Mouse (Mus musculus) right cerebral cortex, postnatal 36 days (tissue): ENCODE measurements around the gene Col6a1.

Experiments
- DNase-seq, 2 experiments: peaks; one replicate each; pipeline ENCODE4 v3.0.0; 2022; ENCODE audit warnings: low spot score in 2 of 2, mixed read lengths in 1 of 2

Gene Col6a1

DNA sequence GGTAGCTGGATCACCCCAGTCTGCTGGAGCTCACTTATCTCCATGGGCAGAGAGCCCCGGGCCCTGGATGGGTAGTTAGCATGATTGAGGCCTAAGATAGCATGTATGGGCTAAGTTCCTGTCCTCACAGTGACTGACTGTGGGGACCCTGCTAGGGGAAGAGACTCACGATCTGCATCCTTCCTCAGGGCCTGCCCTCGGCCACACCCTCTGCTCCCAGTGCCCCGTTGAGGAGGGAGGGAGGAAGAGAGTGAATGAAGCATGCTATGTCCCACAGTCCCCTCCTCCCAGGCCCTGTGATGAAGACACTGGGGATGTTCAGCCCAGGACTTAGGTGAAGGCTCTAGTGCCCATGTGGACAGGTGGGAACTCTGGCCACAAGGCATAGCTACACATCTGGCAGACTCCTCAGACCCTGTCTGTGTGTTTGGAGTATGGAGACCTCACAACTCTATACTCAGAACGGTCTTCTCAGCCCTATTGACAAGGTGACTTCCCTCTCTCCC is 1.7 kb downstream of the Col6a1 start:
- no peak for DNase-seq

DNA sequence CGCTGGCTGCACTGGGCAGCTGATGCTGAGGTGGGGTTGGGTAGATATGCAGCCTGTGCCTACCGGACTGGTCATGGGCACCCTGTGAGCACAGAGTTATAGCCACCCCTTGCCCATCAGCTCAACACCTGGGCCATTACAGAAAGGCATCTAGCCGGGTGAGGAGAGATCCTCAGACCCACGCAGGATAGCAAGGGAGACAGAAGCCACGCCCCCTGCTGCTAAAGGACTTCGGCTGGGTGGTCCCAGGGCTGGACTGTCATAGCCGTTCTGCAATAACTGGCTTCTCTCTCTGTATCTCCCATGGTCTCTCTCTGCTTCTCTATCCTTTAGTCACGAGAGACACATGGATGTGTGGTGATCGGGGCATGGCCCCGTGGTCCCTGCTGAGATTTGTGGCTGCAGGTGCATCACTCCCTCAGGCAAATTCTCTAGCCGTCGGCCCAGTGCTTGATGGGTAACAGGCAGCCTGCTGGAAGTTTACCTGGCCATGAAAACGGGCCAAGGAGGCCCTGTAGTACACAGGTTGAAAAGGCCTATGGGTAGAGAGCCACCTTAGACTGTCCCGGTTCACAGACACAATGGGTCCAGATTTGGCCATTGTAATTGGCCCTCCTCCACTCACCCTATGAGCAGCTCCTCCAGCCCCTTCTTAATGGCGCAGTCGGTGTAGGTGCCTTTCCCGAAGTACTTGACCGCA is 3.1 kb downstream of the Col6a1 start:
- DNase-seq, result no peak

DNA sequence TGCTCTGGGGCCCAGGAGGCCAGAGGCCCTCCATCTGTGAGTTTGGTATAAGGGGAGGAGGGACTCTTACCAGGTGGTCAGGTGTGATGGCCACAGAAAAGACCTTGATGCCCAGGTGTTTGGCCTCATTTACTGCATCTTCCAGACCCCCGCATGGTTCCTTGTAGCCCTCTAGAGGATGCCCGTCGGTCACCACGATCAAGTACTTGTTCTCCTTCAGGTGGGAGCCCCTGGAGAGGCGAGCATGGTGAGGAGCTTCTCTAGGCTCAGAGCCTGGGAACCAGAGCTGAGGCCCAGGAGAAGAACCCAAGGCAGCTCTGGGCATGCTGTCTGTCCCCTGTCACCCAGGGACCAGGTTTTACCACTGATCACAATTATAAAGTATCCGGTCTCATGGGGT is 4.2 kb downstream of the Col6a1 start:
- no peak for DNase-seq

DNA sequence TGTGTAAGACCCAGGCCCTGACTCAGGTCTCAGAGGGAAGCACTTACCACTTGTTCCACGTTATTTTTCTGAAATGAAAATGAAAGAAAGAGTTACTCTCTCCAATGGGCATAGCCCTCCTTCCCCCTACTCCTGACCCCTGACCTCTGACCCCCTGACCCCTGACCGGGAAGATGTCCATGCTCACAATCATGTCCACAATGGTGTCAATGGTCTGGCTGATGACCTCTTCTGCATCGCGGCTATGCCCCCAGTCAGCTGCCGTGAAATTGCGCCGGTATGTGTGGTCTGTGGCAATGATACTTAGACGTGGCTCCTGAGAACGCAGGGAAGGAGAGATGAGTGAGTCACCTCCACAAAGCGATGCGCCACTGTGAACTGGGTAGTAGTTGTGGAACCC is 4.8 kb downstream of the Col6a1 start:
- no peak for DNase-seq

DNA sequence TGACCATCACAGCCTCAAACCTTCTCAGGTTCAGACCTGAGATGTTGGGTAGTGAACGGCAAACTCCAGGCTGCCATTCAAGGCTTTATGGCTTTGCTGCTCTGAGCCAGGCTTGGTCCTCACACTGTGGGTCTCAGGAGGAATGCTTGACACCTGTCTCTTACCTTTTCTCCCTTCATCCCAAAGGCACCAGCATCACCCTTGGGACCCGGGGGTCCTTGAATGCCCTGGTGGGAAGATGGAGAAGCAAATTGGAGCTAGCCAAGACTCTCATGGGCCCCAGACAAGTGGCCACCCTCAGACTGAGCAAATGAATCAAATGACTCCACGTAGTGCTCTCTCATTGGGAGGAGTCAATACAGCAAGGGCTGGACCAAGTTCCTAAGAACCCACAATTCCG is 8.3 kb downstream of the Col6a1 start:
- no peak for DNase-seq

DNA sequence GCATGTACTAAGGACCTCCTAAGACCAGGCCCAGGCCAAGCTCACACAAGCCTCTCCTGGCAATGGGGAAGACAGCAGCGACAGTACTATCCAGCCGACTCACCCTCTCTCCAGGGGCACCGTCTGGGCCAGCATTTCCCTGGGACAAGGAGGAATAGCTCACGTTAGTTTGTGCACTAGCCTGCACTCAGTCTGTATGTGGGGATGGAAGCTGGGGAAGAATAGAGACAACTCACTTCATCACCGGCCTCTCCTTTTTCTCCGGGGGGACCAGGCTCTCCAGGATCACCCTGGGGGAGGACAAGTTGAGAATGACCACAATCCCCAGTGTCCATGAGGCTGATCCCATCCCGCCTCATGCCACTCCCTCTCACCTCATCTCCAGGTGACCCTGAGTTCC is 8.9 kb downstream of the Col6a1 start:
- no peak for DNase-seq

GRCm38 (mm10) chr10:76714303-76714702 is 11.7 kb downstream of the Col6a1 start:
- DNase-seq, result no peak

GRCm38 (mm10) chr10:76712500-76712899 is 13.5 kb downstream of the Col6a1 start:
- no peak for DNase-seq

DNA sequence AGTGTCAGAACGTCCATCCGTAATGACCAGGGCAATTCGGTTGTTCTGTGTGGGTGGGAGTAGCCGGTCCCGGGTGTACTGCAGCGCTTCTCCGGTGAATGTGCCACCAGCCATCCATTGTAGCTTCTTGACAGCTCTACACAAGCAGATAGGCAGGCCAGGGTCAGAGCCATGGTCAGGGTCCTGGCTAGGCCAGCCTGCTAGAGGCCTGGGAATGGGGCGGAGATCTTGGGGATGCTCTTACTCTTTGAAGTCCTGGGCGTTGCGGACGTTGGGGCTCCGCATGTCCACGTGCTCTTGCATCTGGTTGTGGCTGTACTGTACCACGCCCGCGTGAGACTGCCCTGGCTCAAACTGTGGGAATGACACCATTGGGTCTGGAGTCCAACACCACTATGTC is 14.6 kb downstream of the Col6a1 start:
- DNase-seq, result no peak

DNA sequence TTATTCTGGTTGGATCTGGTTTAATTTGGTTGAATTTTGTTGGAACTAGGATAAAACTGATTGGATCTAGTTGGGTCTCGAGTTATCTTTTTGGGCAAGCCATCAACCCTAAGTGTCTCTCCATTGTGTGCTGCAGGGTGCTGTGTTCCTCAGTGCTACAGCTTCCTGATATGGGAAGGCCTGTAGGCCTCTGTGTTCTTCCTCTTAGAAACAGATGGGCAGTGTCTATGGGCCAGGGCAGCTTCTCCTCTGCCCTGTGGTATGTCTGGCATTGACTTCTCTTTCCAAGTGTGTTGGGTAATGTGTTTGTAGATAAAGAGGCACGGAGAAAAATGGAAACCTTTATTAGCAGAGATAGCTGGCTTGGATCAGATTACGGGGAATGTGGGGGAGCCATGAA is 17.5 kb downstream of the Col6a1 start:
- DNase-seq, result no peak

- DNase-seq, result no peak
Measured at GRCm38 (mm10) chr10:76707584-76707983, 18.4 kb downstream of the Col6a1 start.

DNA sequence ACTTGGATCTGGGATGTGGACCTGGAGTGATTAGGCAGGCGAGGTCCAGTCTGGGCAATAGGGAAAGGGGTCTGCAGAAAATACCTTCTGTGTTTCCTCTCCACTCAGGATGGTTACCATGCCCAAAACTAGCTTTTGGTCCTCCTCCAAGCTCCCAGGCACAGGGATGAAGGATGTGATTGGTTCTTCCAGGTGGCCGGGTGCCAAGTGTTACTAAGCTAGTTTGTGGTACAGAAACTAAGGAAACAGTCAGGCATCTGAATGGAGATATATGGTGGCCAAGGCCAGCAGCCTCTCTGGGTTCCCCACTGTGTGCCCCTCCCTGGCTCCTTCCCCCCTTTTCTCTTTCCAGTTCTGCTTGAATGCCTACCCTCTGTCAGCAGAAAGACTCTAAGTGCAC is 19.0 kb downstream of the Col6a1 start:
- no peak for DNase-seq

DNA sequence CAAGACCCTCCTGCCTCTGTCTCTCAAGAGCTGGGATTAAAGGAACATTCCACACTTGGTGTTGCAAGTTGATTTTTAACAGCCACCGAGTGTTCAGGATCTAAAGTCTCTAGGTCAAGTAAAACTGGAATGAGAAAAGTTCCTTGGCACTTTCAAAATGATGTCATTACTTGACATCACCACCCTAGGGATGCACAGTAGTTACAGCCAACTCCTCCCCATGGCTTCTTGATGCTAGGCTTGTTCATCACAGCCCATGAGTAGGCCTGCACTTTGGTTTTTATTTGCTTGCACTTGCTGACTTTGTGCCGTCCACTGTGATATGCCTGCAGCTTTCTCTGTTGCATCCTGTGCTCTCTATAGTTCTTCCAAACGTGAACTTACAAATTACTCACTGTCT is 21.6 kb downstream of the Col6a1 start:
- no peak for DNase-seq

GRCm38 (mm10) chr10:76701446-76701845 is 24.5 kb downstream of the Col6a1 start:
- no peak for DNase-seq

DNA sequence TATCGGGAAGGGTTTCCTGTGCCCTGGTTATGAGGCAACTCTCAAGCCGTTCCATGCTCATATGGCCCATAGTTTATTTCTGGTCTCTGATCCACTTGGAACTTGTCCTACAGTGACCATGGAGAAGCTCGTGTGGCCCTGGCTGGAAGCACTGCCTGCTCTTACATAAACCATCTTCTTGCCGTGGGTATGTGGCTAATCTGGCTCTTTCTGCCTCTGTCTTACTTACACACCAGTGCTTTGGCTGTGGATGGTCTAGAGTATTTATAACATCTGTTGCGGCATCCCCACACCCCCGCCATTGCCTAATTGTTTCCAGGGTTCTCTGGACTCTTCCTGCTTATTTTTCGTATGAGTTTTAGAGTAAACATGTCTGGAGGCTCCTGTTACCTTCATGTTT is 26.2 kb downstream of the Col6a1 start:
- DNase-seq, result no peak

- no peak for DNase-seq
Measured at GRCm38 (mm10) chr10:76695283-76695885, 30.6 kb downstream of the Col6a1 start.

- no peak for DNase-seq
Measured at GRCm38 (mm10) chr10:76694765-76695164, 31.2 kb downstream of the Col6a1 start.

- no peak for DNase-seq
Measured at GRCm38 (mm10) chr10:76693446-76693845, 32.5 kb downstream of the Col6a1 start.

DNA sequence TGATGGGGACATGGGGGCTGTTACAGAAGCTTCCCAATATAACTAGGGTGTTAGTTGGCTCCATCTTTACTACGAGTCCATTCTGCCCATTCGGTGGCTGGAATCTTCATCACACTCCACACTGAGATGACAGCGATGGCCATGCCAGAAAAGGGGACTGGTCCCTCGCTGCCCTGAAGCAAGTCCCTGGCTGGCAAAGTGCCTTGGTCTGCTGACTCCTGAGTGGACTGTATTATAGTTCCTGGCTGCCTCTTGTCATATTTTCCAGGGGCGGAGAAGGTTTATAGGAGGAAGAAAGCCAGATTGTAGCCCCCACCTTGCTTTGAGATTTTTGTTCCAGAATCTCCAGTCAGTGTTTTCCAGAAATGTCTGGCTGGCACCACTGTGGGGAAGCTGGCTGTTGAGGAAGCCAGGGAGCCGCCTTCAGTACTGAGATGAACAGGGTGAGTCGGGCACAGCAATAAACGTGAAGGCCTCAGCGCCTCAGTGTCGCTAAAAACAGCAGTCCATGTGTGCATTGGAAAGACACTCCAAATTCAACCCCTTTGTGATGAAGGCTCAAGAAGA is 40.4 kb downstream of the Col6a1 start:
- DNase-seq, result no peak

- no peak for DNase-seq
Measured at GRCm38 (mm10) chr10:76683977-76684376, 42.0 kb downstream of the Col6a1 start.

GRCm38 (mm10) chr10:76683461-76683860 is 42.5 kb downstream of the Col6a1 start:
- DNase-seq, result no peak

DNA sequence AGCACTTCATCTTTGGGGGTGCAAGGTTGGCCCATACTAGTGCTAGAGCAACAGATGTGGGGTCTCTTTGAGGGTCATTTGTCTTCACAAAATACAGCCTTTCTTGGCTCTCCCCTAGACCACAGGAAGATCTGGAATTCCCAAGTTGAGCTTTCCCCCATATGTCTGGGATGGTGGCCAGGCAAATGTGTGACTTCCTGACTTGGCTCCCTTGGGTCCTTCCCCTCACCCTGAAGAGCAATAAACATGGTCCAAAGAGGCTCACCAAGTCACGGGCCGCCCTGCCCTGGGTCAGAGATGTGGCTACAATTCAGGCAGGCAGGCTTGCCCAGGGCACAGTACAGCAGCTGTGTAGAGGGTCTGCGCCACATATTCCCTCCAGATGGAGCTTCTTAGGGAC is 44.1 kb downstream of the Col6a1 start:
- DNase-seq, result no peak
